Mouse (Mus musculus) E14TG2a.4 (cell line): ENCODE data around the gene Pax6.

Source experiments
- CTCF ChIP-seq: conservative IDR thresholded peaks from 2 replicates; pipeline ENCODE4 v1.5.1; 2014; ENCODE audit warnings: low read length
- NANOG ChIP-seq: IDR thresholded peaks from 2 replicates; pipeline ENCODE4 v1.6.1; 2014; ENCODE audit warnings: borderline replicate concordance, low read length, mixed read lengths

DNA sequence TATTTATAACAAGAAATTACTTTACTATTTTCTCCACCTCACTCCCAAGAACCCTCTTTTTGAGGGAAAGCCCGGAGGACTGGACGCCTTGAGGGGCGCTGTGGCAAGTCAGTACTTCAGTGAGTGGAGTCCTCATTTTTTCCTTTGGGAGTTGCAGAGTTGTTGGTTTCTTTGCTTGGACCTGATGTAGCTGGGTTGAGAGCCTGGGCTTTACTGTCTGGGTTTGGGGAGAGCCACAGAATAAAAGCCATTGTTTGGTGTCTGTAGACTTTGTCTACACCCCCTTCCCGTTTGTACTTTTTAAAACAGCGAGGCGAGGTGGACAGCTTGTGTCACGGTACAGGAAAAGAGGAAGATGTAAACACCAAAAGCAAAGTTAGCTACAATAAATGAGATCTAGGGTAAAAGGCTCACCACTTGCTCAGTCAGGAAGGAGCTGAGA, 10.2 kb downstream of the Pax6 start:
- TF ChIP-seq CTCF (no peak), NANOG (no peak)
